Mouse (Mus musculus) hindbrain, postnatal 0 days (tissue): ENCODE measurements around the gene Zzz3. TPM values are rescaled to one million over a fixed set of nuclear protein-coding genes. Genes with fewer than 3 reads are reported as not detected.

Experiments used
- ATAC-seq: fragments of 200-750 bp; cut with Nextera tagmentation; 2 replicates; pipeline ENCODE4 v1.8.0; 2017; ENCODE audit warnings: mild to moderate bottlenecking, moderate TSS enrichment, moderate library complexity
- DNase-seq: peaks from one replicate; pipeline ENCODE4 v3.0.0-alpha.2; 2015; ENCODE audit warnings: low spot score
- H3K27ac ChIP-seq: fragments of 300-500 bp; sonication (generic); 2 replicates; pipeline ENCODE4 v1.5.1; 2014; ENCODE audit warnings: mild to moderate bottlenecking
- H3K27me3 ChIP-seq: fragments of 300-500 bp; sonication (generic); 2 replicates; pipeline ENCODE4 v1.6.1; 2014; ENCODE audit warnings: low read length, mixed read lengths; ENCODE audit not compliant: insufficient read depth
- H3K36me3 ChIP-seq: fragments of 300-500 bp; sonication (generic); 2 replicates; pipeline ENCODE4 v1.6.1; 2014; ENCODE audit warnings: low read length, mixed read lengths; ENCODE audit not compliant: insufficient read depth
- H3K4me1 ChIP-seq: fragments of 300-500 bp; sonication (generic); 2 replicates; pipeline ENCODE4 v1.6.1; 2014; ENCODE audit warnings: antibody characterized with exemption, low read length, mixed read lengths; ENCODE audit not compliant: insufficient read depth
- H3K4me2 ChIP-seq: fragments of 300-500 bp; sonication (generic); 2 replicates; pipeline ENCODE4 v1.6.1; 2014; ENCODE audit warnings: low read depth, mild to moderate bottlenecking, low read length, moderate library complexity, mixed read lengths
- H3K4me3 ChIP-seq: fragments of 300-500 bp; sonication (generic); 2 replicates; pipeline ENCODE4 v1.5.1; 2014; ENCODE audit warnings: low read length
- H3K9ac ChIP-seq: fragments of 300-500 bp; sonication (generic); replicated peaks from 2 replicates; pipeline ENCODE4 v1.6.1; 2014; ENCODE audit warnings: mild to moderate bottlenecking, low read length, moderate library complexity, mixed read lengths
- H3K9me3 ChIP-seq: fragments of 300-500 bp; sonication (generic); 2 replicates; pipeline ENCODE4 v1.6.1; 2016; ENCODE audit warnings: low read length, mixed read lengths
- CTCF ChIP-seq: IDR thresholded peaks from 2 replicates; pipeline ENCODE4 v1.5.1; 2016; ENCODE audit warnings: antibody characterized with exemption, control low read depth, low read depth
- WGBS: fragments of 180-500 bp; shearing (Covaris S2); extraction: QIAGEN DNeasy Blood & Tissue Kit; methylation state at CpG from one replicate; pipeline ENCODE4 v1.1.7; 2014; 5-methylcytosine and 5-hydroxymethylcytosine counted together
- polyA plus RNA-seq: library from polyadenylated mRNA; unstranded; fragments of >200 nt; fragmentation: Nextera tagmentation; extraction: Ambion mirVana; gene quantifications from 2 replicates; pipeline ENCODE4 v1.2.1, GENCODE M21; 2015
- total RNA-seq: library from RNA; depleted of rRNA; stranded (reverse); fragments of >200 nt; gene quantifications from 2 replicates; pipeline ENCODE4 v1.2.3, GENCODE M21; 2014

The Zzz3 gene
- total and polyA plus RNA-seq, 2 experiments from 2014 or later, result 20.9 to 33.3 TPM

DNA sequence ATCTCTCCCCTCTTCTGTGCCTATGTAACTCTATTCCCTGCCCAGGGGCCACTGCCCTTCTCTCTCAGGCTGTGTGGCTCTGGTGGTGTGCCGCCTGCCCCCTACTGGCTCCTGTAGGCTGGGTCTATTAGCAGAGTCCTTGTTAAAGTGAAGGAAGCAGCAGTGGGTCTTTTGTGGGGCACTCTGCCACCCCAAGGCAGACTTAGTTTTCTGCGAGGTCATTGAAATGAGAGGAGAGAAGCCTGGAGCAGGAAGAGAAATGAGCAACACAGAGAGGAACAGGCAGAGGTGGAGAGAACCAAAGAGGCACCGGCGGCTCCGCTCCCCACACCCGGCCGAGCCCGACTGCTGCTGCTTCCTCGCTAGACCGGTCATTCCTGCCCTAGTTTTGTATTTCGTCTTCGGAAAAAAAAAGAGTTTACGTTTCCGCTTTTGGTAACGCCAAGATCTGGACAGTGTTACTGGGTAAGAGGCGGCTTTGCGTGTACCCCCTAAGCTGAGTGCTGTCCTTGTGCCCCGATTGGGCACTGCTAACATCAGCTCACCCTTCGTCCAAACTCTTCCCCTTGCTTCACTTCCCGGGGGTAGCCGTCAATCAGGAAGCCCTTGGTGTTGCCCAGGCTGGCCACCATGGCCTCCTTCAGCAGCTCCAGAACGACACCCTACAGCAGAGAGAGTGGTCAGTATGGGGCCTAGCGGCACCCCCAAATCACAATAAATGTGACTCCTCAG lies 82.7 kb downstream of the Zzz3 start:
- WGBS, result 13% methylated on average over 23 of the region's 23 CpGs
- peak; percentile 68 for ATAC-seq
- H3K9ac ChIP-seq, result peak overlapping the region; percentile 33; the same call in 1 of the 2 replicates

DNA sequence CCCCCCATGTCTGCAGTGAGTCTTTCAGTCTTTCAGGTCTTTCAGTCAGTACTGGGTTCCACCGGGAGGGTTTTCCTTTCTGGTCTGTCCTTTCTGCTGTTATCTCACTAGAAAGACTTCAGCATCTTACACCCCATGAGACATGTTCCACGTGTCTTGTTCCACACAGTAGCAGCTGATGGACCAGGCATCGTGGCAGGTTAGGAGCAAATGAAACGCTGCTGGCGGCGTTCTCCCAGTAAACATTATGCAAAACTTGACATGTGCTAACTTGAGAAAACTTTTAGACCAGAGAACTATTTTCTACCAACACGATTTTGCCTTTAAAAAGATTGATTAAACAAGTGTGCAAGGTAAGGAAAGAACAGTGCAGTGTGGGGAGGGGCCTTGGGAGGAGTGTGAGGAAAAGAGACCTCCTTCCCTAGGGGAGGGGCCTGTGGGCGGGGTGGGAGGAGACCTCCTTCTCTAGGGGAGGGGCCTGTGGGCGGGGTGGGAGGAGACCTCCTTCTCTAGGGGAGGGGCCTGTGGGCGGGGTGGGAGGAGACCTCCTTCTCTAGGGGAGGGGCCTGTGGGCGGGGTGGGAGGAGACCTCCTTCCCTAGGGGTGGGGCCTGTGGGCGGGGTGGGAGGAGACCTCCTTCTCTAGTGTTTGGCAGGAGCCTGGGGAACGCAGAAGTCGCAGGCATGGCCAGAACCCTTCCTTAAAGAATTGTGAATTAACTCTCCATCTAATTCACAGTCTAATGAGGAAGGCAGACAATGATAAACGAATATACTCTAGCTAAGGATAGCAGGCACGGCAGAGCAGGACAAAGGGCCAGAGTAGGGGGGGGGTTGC lies 83.5 kb downstream of the Zzz3 start:
- peak overlapping the region; percentile 37; the same call in 1 of the 2 replicates for H3K27ac ChIP-seq
- ATAC-seq, result peak; percentile 67
- no peak overlapping the region for H3K9ac ChIP-seq
- no peaks in the 10 kb centered on the region for H3K4me1 ChIP-seq
- no peaks in the 10 kb centered on the region for H3K9me3 ChIP-seq
- peak overlapping the region; percentile 56 for H3K4me2 ChIP-seq
- no peaks in the 10 kb centered on the region for H3K27me3 ChIP-seq
- 0 out of 2 replicates have a peak, but pooled peaks have one; percentile 7 for TF ChIP-seq CTCF
- H3K36me3 ChIP-seq, result no peaks in the 10 kb centered on the region
- 5% methylated on average over 14 of the region's 16 CpGs for WGBS
- peak overlapping the region; percentile 28 for H3K4me3 ChIP-seq
- peak; percentile 59 for DNase-seq

More for the DNA sequence above, 82.7 kb downstream of the Zzz3 start:
- TF ChIP-seq CTCF, result peak; percentile 75
- H3K27ac ChIP-seq, result peak overlapping the region; percentile 37; the same call in 1 of the 2 replicates
- no peaks in the 10 kb centered on the region for H3K36me3 ChIP-seq
- peak; percentile 67 for DNase-seq
- peak overlapping the region; percentile 56 for H3K4me2 ChIP-seq
- peak overlapping the region; percentile 28 for H3K4me3 ChIP-seq
- no peaks in the 10 kb centered on the region for H3K9me3 ChIP-seq
- H3K27me3 ChIP-seq, result no peaks in the 10 kb centered on the region
- no peaks in the 10 kb centered on the region for H3K4me1 ChIP-seq

DNA sequence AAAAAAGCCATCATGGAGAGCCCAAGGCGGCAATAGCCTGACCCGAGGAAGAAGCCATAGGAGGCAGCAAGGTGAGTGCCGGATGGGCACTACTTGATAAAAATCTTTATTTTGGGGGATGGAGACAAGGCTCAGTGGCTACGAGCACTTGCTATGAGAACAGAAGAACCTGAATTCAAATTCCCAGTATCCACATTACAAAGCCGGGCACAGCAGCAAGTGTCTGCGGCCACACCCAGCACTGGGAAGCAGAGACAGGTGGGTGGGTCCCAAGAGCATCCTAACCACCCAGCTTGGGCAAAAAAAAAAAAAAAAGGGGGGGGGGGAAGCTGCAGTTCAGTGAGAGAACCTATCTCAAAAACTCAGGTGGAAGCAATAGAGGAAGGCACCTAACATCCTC lies 85.1 kb downstream of the Zzz3 start:
- Histone ChIP-seq H3K27ac (no peak overlapping the region), H3K4me2 (no peak overlapping the region), H3K9me3 (no peaks in the 10 kb centered on the region), H3K4me1 (no peaks in the 10 kb centered on the region), H3K4me3 (no peak overlapping the region), H3K9ac (no peak overlapping the region), H3K36me3 (no peaks in the 10 kb centered on the region), H3K27me3 (no peaks in the 10 kb centered on the region)
- no peak for TF ChIP-seq CTCF
- 94% methylated on average over 6 of the region's 6 CpGs for WGBS
- DNase-seq, result no peak
- ATAC-seq, result no peak

DNA sequence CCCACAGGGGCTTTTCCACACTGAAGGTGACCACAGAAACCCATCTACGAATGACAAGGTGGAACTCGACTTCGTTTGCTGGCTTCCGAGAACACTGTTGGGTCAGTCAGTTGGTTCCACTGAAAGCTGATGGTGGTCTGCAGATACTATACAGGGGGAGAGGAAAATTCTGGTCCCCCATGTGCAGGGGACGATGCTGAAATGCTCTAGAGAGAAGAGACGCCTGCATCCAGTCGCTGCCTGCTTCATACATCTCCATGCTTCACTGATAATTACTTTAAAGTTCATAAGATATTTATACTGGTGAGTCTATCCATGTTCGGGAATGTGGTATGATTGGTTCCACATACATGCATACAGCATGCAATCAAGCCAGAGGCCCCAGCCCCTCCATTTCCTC lies 86.9 kb downstream of the Zzz3 start:
- DNase-seq, result no peak
- no peak overlapping the region for H3K4me3 ChIP-seq
- WGBS, result 79% methylated on average over 8 of the region's 8 CpGs
- no peak for TF ChIP-seq CTCF
- no peaks in the 10 kb centered on the region for H3K36me3 ChIP-seq
- no peak overlapping the region for H3K9ac ChIP-seq
- no peak for ATAC-seq
- H3K4me2 ChIP-seq, result no peak overlapping the region
- no peaks in the 10 kb centered on the region for H3K9me3 ChIP-seq
- no peaks in the 10 kb centered on the region for H3K27me3 ChIP-seq
- H3K4me1 ChIP-seq, result no peaks in the 10 kb centered on the region
- H3K27ac ChIP-seq, result no peak overlapping the region

DNA sequence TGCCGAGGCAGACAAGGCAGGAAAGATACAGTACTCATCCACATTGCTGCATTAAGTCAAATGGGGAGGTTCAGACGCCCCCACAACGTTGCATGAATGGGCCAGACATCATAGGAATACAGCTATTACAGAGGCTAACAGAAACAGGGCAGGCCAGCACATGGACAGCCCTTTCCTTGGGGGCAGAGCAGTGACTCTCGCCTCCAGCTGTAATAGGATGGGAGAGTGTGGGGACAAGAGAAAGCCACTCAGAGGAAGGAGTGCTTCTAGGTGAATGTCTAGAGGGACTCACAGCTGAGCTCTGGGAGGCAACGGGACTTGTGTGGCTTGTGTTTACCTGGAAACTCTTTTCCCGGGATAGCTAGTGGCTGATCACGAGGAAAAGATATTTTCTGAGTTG lies 88.5 kb downstream of the Zzz3 start:
- no peaks in the 10 kb centered on the region for H3K27me3 ChIP-seq
- H3K9ac ChIP-seq, result no peak overlapping the region
- H3K4me2 ChIP-seq, result no peak overlapping the region
- no peak for DNase-seq
- no peaks in the 10 kb centered on the region for H3K4me1 ChIP-seq
- H3K9me3 ChIP-seq, result no peaks in the 10 kb centered on the region
- TF ChIP-seq CTCF, result no peak
- 40% methylated on average over 7 of the region's 7 CpGs for WGBS
- no peaks in the 10 kb centered on the region for H3K36me3 ChIP-seq
- no peak overlapping the region for H3K4me3 ChIP-seq
- peak; percentile 34; the same call in 1 of the 2 replicates for ATAC-seq
- H3K27ac ChIP-seq, result peak overlapping the region; percentile 75

DNA sequence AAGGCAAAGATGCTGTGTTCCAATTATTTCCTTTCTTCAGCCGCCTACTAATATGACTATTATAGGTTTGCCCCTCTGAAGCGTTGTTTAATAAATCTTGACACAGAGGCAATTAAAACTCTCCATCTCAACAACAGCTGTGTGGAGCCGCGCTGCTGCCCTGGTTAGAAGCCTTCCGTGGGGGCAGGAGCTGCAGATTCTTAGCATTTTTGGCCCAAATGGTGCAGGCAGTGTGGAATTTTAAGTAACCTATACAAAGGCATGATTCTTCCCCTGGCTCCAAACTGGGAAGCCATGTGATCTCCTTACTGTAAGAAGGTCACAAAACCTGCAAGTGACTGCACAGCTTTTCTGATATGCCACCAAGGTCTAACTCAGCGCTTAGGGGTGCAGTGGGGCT lies 88.9 kb downstream of the Zzz3 start:
- no peaks in the 10 kb centered on the region for H3K4me1 ChIP-seq
- H3K27me3 ChIP-seq, result no peaks in the 10 kb centered on the region
- no peak for TF ChIP-seq CTCF
- H3K4me2 ChIP-seq, result no peak overlapping the region
- 36% methylated on average over 6 of the region's 6 CpGs for WGBS
- no peak overlapping the region for H3K4me3 ChIP-seq
- DNase-seq (peak; percentile 57), ATAC-seq (peak; percentile 79)
- no peaks in the 10 kb centered on the region for H3K36me3 ChIP-seq
- H3K27ac ChIP-seq, result peak overlapping the region; percentile 75
- no peaks in the 10 kb centered on the region for H3K9me3 ChIP-seq
- no peak overlapping the region for H3K9ac ChIP-seq
